In the genomic region with DNA sequence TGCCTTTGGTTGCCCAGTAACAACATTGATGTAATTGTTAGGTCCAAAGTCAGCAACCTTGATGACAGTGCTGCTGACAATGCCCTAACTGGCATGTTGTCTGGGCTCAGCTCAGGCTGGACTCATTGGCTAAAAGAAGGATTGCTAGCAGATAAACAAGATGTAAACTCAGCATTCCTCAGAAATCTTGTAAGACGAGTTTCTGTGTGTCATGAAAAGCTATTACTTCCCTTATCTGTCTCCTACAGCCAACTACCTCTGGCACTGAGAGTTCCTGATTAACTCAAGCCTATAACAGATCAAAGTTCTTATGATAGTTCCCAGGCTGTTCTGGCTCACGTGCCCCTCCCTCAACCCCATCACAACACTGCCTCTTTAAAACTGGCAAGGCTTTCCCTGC, we compare ENCODE assay signal across 18 mouse cellular contexts. TPM values are rescaled to one million over a fixed set of nuclear protein-coding genes. Genes with fewer than 3 reads are reported as not detected.
A peak's percentile ranks its signal among the peaks of the same experiment; 100 is the strongest.
DNase-seq lines count a peak whose midpoint lies in the region; ATAC-seq and TF ChIP-seq lines count a peak whose summit lies in the region.
"Had no signal": no experiment of that assay in that cellular context is flagged by ENCODE, and none has a peak within 500 bp of the region (broad histone marks: within the 10 kb centered on the region; RNA-seq: fewer than 3 reads in every experiment).

No protein-coding gene starts in this region.

- ATAC-seq in stomach, embryonic 15.5 days (ENCODE audit: insufficient read depth, low FRiP score, low read depth): peak; percentile 27; the same call in 1 of the 2 replicates
- no peak for ATAC-seq in stomach, postnatal 0 days (ENCODE audit: low FRiP score, low TSS enrichment)
- ATAC-seq in liver, embryonic 16.5 days (ENCODE audit: low read depth): peak; percentile 79
- ATAC-seq in hindbrain, embryonic 11.5 days (ENCODE audit: low FRiP score): no peak

- TF ChIP-seq CTCF in stomach, postnatal 0 days (IDR thresholded peaks at IDR 0.05; ENCODE audit: low read depth): no peak

- no peak overlapping the region for H3K4me3 ChIP-seq in stomach, embryonic 15.5 days (replicated peaks)
- no peak overlapping the region for H3K4me3 ChIP-seq in stomach, postnatal 0 days (ENCODE audit: low read depth, low read length)
- H3K4me3 ChIP-seq in liver, embryonic 16.5 days (ENCODE audit: low read depth, low read length): no peak overlapping the region
- no peak overlapping the region for H3K4me3 ChIP-seq in hindbrain, embryonic 11.5 days (ENCODE audit: low read depth, low read length)
- H3K4me3 ChIP-seq: limb, embryonic 13.5 days; myocyte; neural tube, embryonic 15.5 days had no signal

- H3K4me2 ChIP-seq in stomach, embryonic 15.5 days: no peak overlapping the region
- H3K4me2 ChIP-seq in stomach, postnatal 0 days (replicated peaks; ENCODE audit: low read depth): no peak overlapping the region
- H3K4me2 ChIP-seq in liver, embryonic 16.5 days (ENCODE audit: low read depth, low read length): no peak overlapping the region
- H3K4me2 ChIP-seq in hindbrain, embryonic 11.5 days (replicated peaks; ENCODE audit: low read depth, low read length): no peak overlapping the region
- H3K4me2 ChIP-seq: heart, embryonic 11.5 days; hindbrain, embryonic 14.5 days; limb, embryonic 13.5 days; neural tube, embryonic 15.5 days had no signal

- H3K9me3 ChIP-seq in stomach, embryonic 15.5 days: no peaks in the 10 kb centered on the region
- H3K9me3 ChIP-seq in stomach, postnatal 0 days (ENCODE audit: control insufficient read depth, low read length): 0 out of 2 replicates have a peak, but pooled peaks cover 2% of the 10 kb centered on the region
- no peaks in the 10 kb centered on the region for H3K9me3 ChIP-seq in liver, embryonic 16.5 days (replicated peaks; ENCODE audit: control insufficient read depth, low read length)
- H3K9me3 ChIP-seq in hindbrain, embryonic 11.5 days (ENCODE audit: control insufficient read depth, low read length): no peaks in the 10 kb centered on the region

- H3K9ac ChIP-seq in stomach, embryonic 15.5 days: no peak overlapping the region
- no peak overlapping the region for H3K9ac ChIP-seq in stomach, postnatal 0 days (ENCODE audit: low read length)
- no peak overlapping the region for H3K9ac ChIP-seq in liver, embryonic 16.5 days (ENCODE audit: low read depth, low read length)
- no peak overlapping the region for H3K9ac ChIP-seq in hindbrain, embryonic 11.5 days (ENCODE audit: low read depth, low read length)
- H3K9ac ChIP-seq: hindbrain, embryonic 14.5 days; limb, embryonic 13.5 days; neural tube, embryonic 15.5 days had no signal

- no peak for DNase-seq in stomach, postnatal 0 days (ENCODE audit: low spot score)
- peak; percentile 17 for DNase-seq in liver
- DNase-seq in adrenal gland, postnatal 4 days (ENCODE audit: low spot score in 2 of 2): no peak
- DNase-seq in hindbrain, embryonic 11.5 days (ENCODE audit: low spot score): no peak
- no peak for DNase-seq in thymus, postnatal 25 days
- DNase-seq in neural tube, embryonic 10.5 days (ENCODE audit: extremely low spot score, low spot score): no peak
- DNase-seq: cerebellum, postnatal 10 days; embryo, embryonic 11 days; heart, postnatal 10 days; kidney, adult 11 months; midbrain, embryonic 14.5 days had no signal

- 27% methylated on average over 2 of the region's 2 CpGs for WGBS in stomach, embryonic 15.5 days
- WGBS in stomach, postnatal 0 days: 19% methylated on average over 2 of the region's 2 CpGs
- WGBS in liver, embryonic 16.5 days (ENCODE audit: insufficient replicate concordance): 1% methylated on average over 2 of the region's 2 CpGs
- WGBS in hindbrain, embryonic 11.5 days: 66% methylated on average over 2 of the region's 2 CpGs

- no peaks in the 10 kb centered on the region for H3K36me3 ChIP-seq in stomach, embryonic 15.5 days
- no peaks in the 10 kb centered on the region for H3K36me3 ChIP-seq in stomach, postnatal 0 days (ENCODE audit: control insufficient read depth, insufficient read depth, low read length)
- no peaks in the 10 kb centered on the region for H3K36me3 ChIP-seq in liver, embryonic 16.5 days (ENCODE audit: control insufficient read depth, insufficient read depth)
- H3K36me3 ChIP-seq in hindbrain, embryonic 11.5 days (ENCODE audit: control insufficient read depth, insufficient read depth, low read length): no peaks in the 10 kb centered on the region
- H3K36me3 ChIP-seq: limb, embryonic 13.5 days; neural tube, embryonic 15.5 days had no signal

- no peaks in the 10 kb centered on the region for H3K27me3 ChIP-seq in stomach, embryonic 15.5 days (replicated peaks)
- H3K27me3 ChIP-seq in stomach, postnatal 0 days (ENCODE audit: control insufficient read depth, insufficient read depth, low read length): no peaks in the 10 kb centered on the region
- H3K27me3 ChIP-seq in liver, embryonic 16.5 days (ENCODE audit: control insufficient read depth, insufficient read depth, low read depth, low read length): no peaks in the 10 kb centered on the region
- H3K27me3 ChIP-seq in hindbrain, embryonic 11.5 days (ENCODE audit: control insufficient read depth, insufficient read depth, low read length): no peaks in the 10 kb centered on the region
- H3K27me3 ChIP-seq: limb, embryonic 13.5 days; neural tube, embryonic 15.5 days had no signal

- no peak for TF ChIP-seq EP300 in stomach, postnatal 0 days (optimal IDR thresholded peaks at IDR 0.05)

- no peaks in the 10 kb centered on the region for H3K4me1 ChIP-seq in stomach, embryonic 15.5 days
- no peaks in the 10 kb centered on the region for H3K4me1 ChIP-seq in stomach, postnatal 0 days (replicated peaks; ENCODE audit: control insufficient read depth, insufficient read depth)
- H3K4me1 ChIP-seq in liver, embryonic 16.5 days (ENCODE audit: control insufficient read depth, low read depth, low read length): peaks cover 3% of the 10 kb centered on the region; the same call in 1 of the 2 replicates
- no peaks in the 10 kb centered on the region for H3K4me1 ChIP-seq in hindbrain, embryonic 11.5 days (replicated peaks; ENCODE audit: control insufficient read depth, insufficient read depth, low read length)
- H3K4me1 ChIP-seq: limb, embryonic 13.5 days; neural tube, embryonic 15.5 days had no signal

- no peak overlapping the region for H3K27ac ChIP-seq in stomach, embryonic 15.5 days
- no peak overlapping the region for H3K27ac ChIP-seq in stomach, postnatal 0 days (replicated peaks)
- H3K27ac ChIP-seq in liver, embryonic 16.5 days (ENCODE audit: low read length): no peak overlapping the region
- H3K27ac ChIP-seq in hindbrain, embryonic 11.5 days (ENCODE audit: low read depth, low read length): no peak overlapping the region
- H3K27ac ChIP-seq: hindbrain, embryonic 14.5 days; limb, embryonic 13.5 days; neural tube, embryonic 15.5 days had no signal

RNA-seq across cellular contexts. Expression of a gene that starts 23.2 kb away (rescaled TPM):
- 38.8 and 41.5 TPM in 2 replicates for polyA plus RNA-seq in stomach, embryonic 15.5 days (2015; fragmentation: Nextera tagmentation; extraction: Ambion mirVana)
- 16.0 and 18.4 TPM in 2 replicates for polyA plus RNA-seq in stomach, postnatal 0 days (2015; fragmentation: Nextera tagmentation; extraction: Ambion mirVana)
- polyA plus RNA-seq in liver, embryonic 16.5 days (2015; fragmentation: Nextera tagmentation; extraction: Ambion mirVana): 21.0 and 21.1 TPM in 2 replicates
- total RNA-seq in adrenal gland, postnatal 4 days (2021): 10 to 100 TPM; 38.9 to 40.1 TPM
- polyA plus RNA-seq in hindbrain, embryonic 11.5 days (2014; fragmentation: Nextera tagmentation; extraction: Ambion mirVana): 96.1 and 102 TPM in 2 replicates

Comparison
In these comparisons a context has a peak if more than half of its experiments do, and no peak if none do; other contexts are left out.
1. ATAC-seq: peak in stomach, embryonic 15.5 days (single experiment) and liver, embryonic 16.5 days (single experiment); none in stomach, postnatal 0 days (single experiment) and hindbrain, embryonic 11.5 days (single experiment).